Mouse (Mus musculus): Measurements from ENCODE around the gene Slc6a9. TPM values are rescaled to one million over a fixed set of nuclear protein-coding genes. Genes with fewer than 3 reads are reported as not detected.

Gene Slc6a9
- polyA plus RNA-seq, 1 experiment from 2014 or later: 9.9 TPM

- ATAC-seq (ENCODE audit: low FRiP score): no peak
Observed at GRCm38 (mm10) chr4:117898111-117898510, 63.8 kb downstream of the Slc6a9 start.

GRCm38 (mm10) chr4:117904094-117904493 is 69.8 kb downstream of the Slc6a9 start:
- H3K36me3 ChIP-seq (replicated peaks): peaks cover 78% of the 10 kb centered on the region
- no peak overlapping the region for H3K4me3 ChIP-seq (replicated peaks)
- H3K9me3 ChIP-seq: no peaks in the 10 kb centered on the region
- 92% methylated on average over 10 of the region's 10 CpGs for WGBS
- no peak overlapping the region for H3K4me2 ChIP-seq
- H3K27ac ChIP-seq: no peak overlapping the region
- no peaks in the 10 kb centered on the region for H3K27me3 ChIP-seq
- no peak for ATAC-seq (ENCODE audit: low FRiP score)
- no peak overlapping the region for H3K9ac ChIP-seq
- H3K4me1 ChIP-seq: peaks cover 15% of the 10 kb centered on the region

More at GRCm38 (mm10) chr4:117898111-117898510, 63.8 kb downstream of the Slc6a9 start:
- Histone ChIP-seq H3K9me3 (no peaks in the 10 kb centered on the region), H3K4me3 (replicated peaks) (no peak overlapping the region), H3K4me2 (no peak overlapping the region), H3K4me1 (no peaks in the 10 kb centered on the region), H3K9ac (no peak overlapping the region), H3K27ac (no peak overlapping the region), H3K36me3 (replicated peaks) (peaks cover 92% of the 10 kb centered on the region), H3K27me3 (no peaks in the 10 kb centered on the region)
- WGBS: 86% methylated on average over 3 of the region's 3 CpGs

GRCm38 (mm10) chr4:117904761-117905160 is 70.5 kb downstream of the Slc6a9 start:
- Histone ChIP-seq H3K4me1 (peaks cover 21% of the 10 kb centered on the region), H3K9ac (no peak overlapping the region), H3K27me3 (no peaks in the 10 kb centered on the region), H3K4me3 (replicated peaks) (no peak overlapping the region), H3K36me3 (replicated peaks) (peaks cover 74% of the 10 kb centered on the region), H3K9me3 (no peaks in the 10 kb centered on the region), H3K4me2 (no peak overlapping the region), H3K27ac (no peak overlapping the region)
- 91% methylated on average over 8 of the region's 8 CpGs for whole genome bisulfite sequencing
- ATAC-seq (ENCODE audit: low FRiP score): no peak

- no peak overlapping the region for H3K4me3 ChIP-seq (replicated peaks)
- no peak overlapping the region for H3K4me2 ChIP-seq
- H3K27ac ChIP-seq: no peak overlapping the region
- H3K4me1 ChIP-seq: peaks cover 32% of the 10 kb centered on the region
- WGBS: 95% methylated on average over 3 of the region's 3 CpGs
- no peaks in the 10 kb centered on the region for H3K27me3 ChIP-seq
- no peak for ATAC-seq (ENCODE audit: low FRiP score)
- H3K9ac ChIP-seq: no peak overlapping the region
- H3K9me3 ChIP-seq: no peaks in the 10 kb centered on the region
- H3K36me3 ChIP-seq (replicated peaks): peaks cover 72% of the 10 kb centered on the region
Observed at GRCm38 (mm10) chr4:117906196-117906595, 71.9 kb downstream of the Slc6a9 start.

- Histone ChIP-seq H3K4me2 (peak overlapping the region; percentile 45), H3K4me3 (replicated peaks) (peak overlapping the region; percentile 6; the same call in 1 of the 2 replicates), H3K4me1 (peaks cover 58% of the 10 kb centered on the region), H3K36me3 (replicated peaks) (peaks cover 56% of the 10 kb centered on the region), H3K9me3 (no peaks in the 10 kb centered on the region), H3K9ac (peak overlapping the region; percentile 14; the same call in 1 of the 2 replicates), H3K27ac (peak overlapping the region; percentile 87), H3K27me3 (no peaks in the 10 kb centered on the region)
- WGBS: 63% methylated on average over 8 of the region's 8 CpGs
- peak; percentile 90 for ATAC-seq (ENCODE audit: low FRiP score)
Observed at GRCm38 (mm10) chr4:117908834-117909453, 74.6 kb downstream of the Slc6a9 start.

GRCm38 (mm10) chr4:117912131-117912561 is 77.8 kb downstream of the Slc6a9 start:
- peaks cover 69% of the 10 kb centered on the region for H3K4me1 ChIP-seq

GRCm38 (mm10) chr4:117912685-117913273 is 78.5 kb downstream of the Slc6a9 start:
- Histone ChIP-seq H3K4me2 (peak overlapping the region; percentile 100), H3K27me3 (no peaks in the 10 kb centered on the region), H3K4me1 (peaks cover 67% of the 10 kb centered on the region), H3K9ac (peak overlapping the region; percentile 89; the same call in 1 of the 2 replicates), H3K36me3 (replicated peaks) (peaks cover 28% of the 10 kb centered on the region), H3K27ac (no peak overlapping the region), H3K4me3 (replicated peaks) (peak overlapping the region; percentile 78; the same call in 1 of the 2 replicates), H3K9me3 (no peaks in the 10 kb centered on the region)
- ATAC-seq (ENCODE audit: low FRiP score): no peak
- 80% methylated on average over 7 of the region's 7 CpGs for WGBS

More at GRCm38 (mm10) chr4:117912131-117912561, 77.8 kb downstream of the Slc6a9 start:
- Histone ChIP-seq H3K4me3 (replicated peaks) (no peak overlapping the region), H3K4me2 (no peak overlapping the region), H3K27ac (0 out of 2 replicates have a peak overlapping the region, but pooled peaks have one; percentile 5), H3K9me3 (no peaks in the 10 kb centered on the region), H3K27me3 (no peaks in the 10 kb centered on the region), H3K9ac (no peak overlapping the region), H3K36me3 (replicated peaks) (peaks cover 29% of the 10 kb centered on the region)
- no peak for ATAC-seq (ENCODE audit: low FRiP score)
- 96% methylated on average over 13 of the region's 13 CpGs for WGBS

GRCm38 (mm10) chr4:117913421-117913820 is 79.1 kb downstream of the Slc6a9 start:
- no peak for ATAC-seq (ENCODE audit: low FRiP score)
- Histone ChIP-seq H3K9ac (peak overlapping the region; percentile 89), H3K4me1 (peaks cover 61% of the 10 kb centered on the region), H3K4me2 (peak overlapping the region; percentile 100), H3K36me3 (replicated peaks) (peaks cover 27% of the 10 kb centered on the region), H3K4me3 (replicated peaks) (peak overlapping the region; percentile 78), H3K9me3 (no peaks in the 10 kb centered on the region), H3K27me3 (no peaks in the 10 kb centered on the region), H3K27ac (no peak overlapping the region)
- 65% methylated on average over 3 of the region's 3 CpGs for WGBS

- H3K27ac ChIP-seq: no peak overlapping the region
Observed at GRCm38 (mm10) chr4:117914031-117914430, 79.7 kb downstream of the Slc6a9 start.

GRCm38 (mm10) chr4:117914591-117915442 is 80.5 kb downstream of the Slc6a9 start, which contains the start of gene Ipo13:
Gene Ipo13 (minus strand): TSS chr4:117914999.
- Histone ChIP-seq H3K27ac (peak within 1 kb of the TSS; percentile 79), H3K27me3 (no peaks in the 10 kb centered on the region), H3K36me3 (replicated peaks) (peaks cover 24% of the 10 kb centered on the region), H3K4me3 (replicated peaks) (peak within 1 kb of the TSS; percentile 78), H3K9ac (peak within 1 kb of the TSS; percentile 89), H3K4me1 (peaks cover 47% of the 10 kb centered on the region), H3K9me3 (no peaks in the 10 kb centered on the region), H3K4me2 (peak within 1 kb of the TSS; percentile 100)
- ATAC-seq (ENCODE audit: low FRiP score): peak; percentile 97
- under 1% methylated on average over 61 of the region's 61 CpGs for WGBS

More at GRCm38 (mm10) chr4:117914031-117914430, 79.7 kb downstream of the Slc6a9 start:
- Histone ChIP-seq H3K4me2 (peak overlapping the region; percentile 100), H3K36me3 (replicated peaks) (peaks cover 27% of the 10 kb centered on the region), H3K4me3 (replicated peaks) (peak overlapping the region; percentile 78), H3K9ac (peak overlapping the region; percentile 89), H3K27me3 (no peaks in the 10 kb centered on the region), H3K9me3 (no peaks in the 10 kb centered on the region), H3K4me1 (peaks cover 55% of the 10 kb centered on the region)
- no peak for ATAC-seq (ENCODE audit: low FRiP score)
- WGBS: 19% methylated on average over 8 of the region's 8 CpGs

GRCm38 (mm10) chr4:117915489-117916105 is 81.3 kb downstream of the Slc6a9 start:
- H3K27ac ChIP-seq: no peak overlapping the region

More at GRCm38 (mm10) chr4:117915489-117916105, 81.3 kb downstream of the Slc6a9 start:
- H3K4me3 ChIP-seq (replicated peaks): peak overlapping the region; percentile 78
- peaks cover 17% of the 10 kb centered on the region for H3K36me3 ChIP-seq (replicated peaks)
- peaks cover 40% of the 10 kb centered on the region for H3K4me1 ChIP-seq
- ATAC-seq (ENCODE audit: low FRiP score): no peak
- H3K27me3 ChIP-seq: no peaks in the 10 kb centered on the region
- no peaks in the 10 kb centered on the region for H3K9me3 ChIP-seq
- H3K4me2 ChIP-seq: peak overlapping the region; percentile 100
- peak overlapping the region; percentile 89 for H3K9ac ChIP-seq
- WGBS: 7% methylated on average over 19 of the region's 19 CpGs

Data from forebrain, embryonic 12.5 days (tissue).